Mouse (Mus musculus) forebrain, embryonic 14.5 days (tissue): ENCODE measurements around the gene 1700013G24Rik. TPM values are rescaled to one million over a fixed set of nuclear protein-coding genes. Genes with fewer than 3 reads are reported as not detected.

Experiments
- ATAC-seq: fragments of 200-750 bp; cut with Nextera tagmentation; 2 replicates; pipeline ENCODE4 v1.8.0; 2017; ENCODE audit warnings: mild to moderate bottlenecking, moderate library complexity
- DNase-seq: peaks from one replicate; pipeline ENCODE4 v3.0.0-alpha.2; 2015; ENCODE audit warnings: low spot score
- H3K27ac ChIP-seq: fragments of 300-500 bp; sonication (generic); 2 replicates; pipeline ENCODE4 v1.5.1; 2014; ENCODE audit warnings: low read depth, mild to moderate bottlenecking, control low read depth, low read length, moderate library complexity
- H3K27me3 ChIP-seq: fragments of 300-500 bp; sonication (generic); replicated peaks from 2 replicates; pipeline ENCODE4 v1.6.1; 2014; ENCODE audit warnings: low read length, control low read depth, mixed read lengths; ENCODE audit not compliant: control insufficient read depth, insufficient read depth
- H3K36me3 ChIP-seq: fragments of 300-500 bp; sonication (generic); 2 replicates; pipeline ENCODE4 v1.6.1; 2014; ENCODE audit warnings: low read length, control low read depth; ENCODE audit not compliant: control insufficient read depth, insufficient read depth
- H3K4me1 ChIP-seq: fragments of 300-500 bp; sonication (generic); 2 replicates; pipeline ENCODE4 v1.6.1; 2014; ENCODE audit warnings: antibody characterized with exemption, low read length, control low read depth; ENCODE audit not compliant: control insufficient read depth, insufficient read depth
- H3K4me2 ChIP-seq: fragments of 300-500 bp; sonication (generic); 2 replicates; pipeline ENCODE4 v1.6.1; 2014; ENCODE audit warnings: mild to moderate bottlenecking, control low read depth, low read length
- H3K4me3 ChIP-seq: fragments of 300-500 bp; sonication (generic); 2 replicates; pipeline ENCODE4 v1.5.1; 2014; ENCODE audit warnings: low read depth, low read length, control low read depth
- H3K9ac ChIP-seq: fragments of 300-500 bp; sonication (generic); 2 replicates; pipeline ENCODE4 v1.6.1; 2014; ENCODE audit warnings: mild to moderate bottlenecking, low read length, control low read depth, moderate library complexity
- H3K9me3 ChIP-seq: fragments of 300-500 bp; sonication (generic); replicated peaks from 2 replicates; pipeline ENCODE4 v1.6.1; 2016; ENCODE audit warnings: low read length, control low read depth, mixed read lengths; ENCODE audit not compliant: control insufficient read depth
- WGBS: fragments of 180-500 bp; shearing (Covaris S2); extraction: QIAGEN DNeasy Blood & Tissue Kit; methylation state at CpG from one replicate; pipeline ENCODE4 v1.1.7; 2014; 5-methylcytosine and 5-hydroxymethylcytosine counted together
- polyA plus RNA-seq: library from polyadenylated mRNA; unstranded; fragments of >200 nt; fragmentation: Nextera tagmentation; extraction: Ambion mirVana; gene quantifications from 2 replicates; pipeline ENCODE4 v1.2.1, GENCODE M21; 2014

Gene 1700013G24Rik
- polyA plus RNA-seq, 1 experiment from 2014 or later = not detected

GRCm38 (mm10) chr4:137502801-137503200 is 49.7 kb downstream of the 1700013G24Rik start:
- DNase-seq (no peak), ATAC-seq (no peak)
- Histone ChIP-seq H3K4me1 (no peaks in the 10 kb centered on the region), H3K27me3 (no peaks in the 10 kb centered on the region), H3K4me3 (no peak overlapping the region), H3K9me3 (no peaks in the 10 kb centered on the region), H3K4me2 (no peak overlapping the region), H3K36me3 (no peaks in the 10 kb centered on the region), H3K9ac (no peak overlapping the region), H3K27ac (no peak overlapping the region)
- 86% methylated on average over 7 of the region's 7 CpGs for WGBS

- Histone ChIP-seq H3K4me2 (no peak overlapping the region), H3K36me3 (no peaks in the 10 kb centered on the region), H3K4me1 (no peaks in the 10 kb centered on the region), H3K4me3 (no peak overlapping the region), H3K9me3 (no peaks in the 10 kb centered on the region), H3K27me3 (no peaks in the 10 kb centered on the region), H3K9ac (no peak overlapping the region), H3K27ac (no peak overlapping the region)
- no peak for DNase-seq
- 79% methylated on average over 6 of the region's 6 CpGs for WGBS
- no peak for ATAC-seq
These were observed 50.5 kb downstream of the 1700013G24Rik start for GRCm38 (mm10) chr4:137503509-137503971.

Other genes starting within 250 kb of the 1700013G24Rik start
- gene Wnt4, start 175.8 kb upstream of the 1700013G24Rik start, polyA plus RNA-seq = 0.80 and 1.4 TPM in 2 replicates
- 928 and 953 TPM in 2 replicates for gene Cdc42, start 95.6 kb upstream of the 1700013G24Rik start, polyA plus RNA-seq
- not detected in 2 replicates for gene Cela3a, start 43.5 kb upstream of the 1700013G24Rik start, polyA plus RNA-seq
- not detected in 2 replicates for gene Cela3b, start 22.7 kb upstream of the 1700013G24Rik start, polyA plus RNA-seq
- 4.0 and 4.7 TPM in 2 replicates for gene Hspg2, start 15.5 kb downstream of the 1700013G24Rik start, polyA plus RNA-seq
- gene Ldlrad2, start 121.3 kb downstream of the 1700013G24Rik start, polyA plus RNA-seq = not detected in 2 replicates
- 52.4 and 68.4 TPM in 2 replicates for gene Usp48, start 140.5 kb downstream of the 1700013G24Rik start, polyA plus RNA-seq
- 25.5 and 32.7 TPM in 2 replicates for gene Rap1gap, start 211.4 kb downstream of the 1700013G24Rik start, polyA plus RNA-seq